In genomic region chr14:30169455-30169854, GRCm38 (mm10) we compare ENCODE assay signal across 21 mouse cellular contexts.
A peak's percentile ranks its signal among the peaks of the same experiment; 100 is the strongest.
DNase-seq lines count a peak whose midpoint lies in the region; ATAC-seq and TF ChIP-seq lines count a peak whose summit lies in the region.
"Had no signal": no experiment of that assay in that cellular context is flagged by ENCODE, and none has a peak within 500 bp of the region (broad histone marks: within the 10 kb centered on the region; RNA-seq: fewer than 3 reads in every experiment).

No protein-coding gene starts in this region.

- TF ChIP-seq CTCF in MEL (IDR thresholded peaks at IDR 0.05 in 2 of 3, conservative IDR thresholded peaks at IDR 0.05 in 1 of 3; ENCODE audit: control insufficient read depth in 1 of 3, insufficient read depth in 1 of 3, low read depth in 2 of 3, low read length in 3 of 3, poor library complexity in 1 of 3, severe bottlenecking in 1 of 3) = no peak

- H3K9ac ChIP-seq in kidney, embryonic 15.5 days = no peak overlapping the region
- peak overlapping the region; percentile 12; the same call in 1 of the 2 replicates for H3K9ac ChIP-seq in MEL (ENCODE audit: control insufficient read depth, low read depth, low read length, poor library complexity, severe bottlenecking)
- H3K9ac ChIP-seq: heart, embryonic 15.5 days; limb, embryonic 12.5 days; liver, embryonic 15.5 days; lung, embryonic 15.5 days; midbrain, embryonic 12.5 days had no signal

- H3K79me2 ChIP-seq in MEL (ENCODE audit: control insufficient read depth, insufficient read depth, low read length, poor library complexity) = no peaks in the 10 kb centered on the region

- TF ChIP-seq RAD21 in MEL (IDR thresholded peaks at IDR 0.05; ENCODE audit: low read depth, low read length) = no peak

- peaks cover 20% of the 10 kb centered on the region for H3K4me1 ChIP-seq in kidney, embryonic 15.5 days
- H3K4me1 ChIP-seq in MEL (ENCODE audit: control insufficient read depth in 1 of 2, insufficient read depth in 2 of 2, low read length in 2 of 2) = peaks cover 4 to 22% of the 10 kb centered on the region in 2 experiments
- H3K4me1 ChIP-seq: lung, embryonic 15.5 days had no signal

- ATAC-seq in kidney, embryonic 15.5 days (replicated peaks; ENCODE audit: low FRiP score) = no peak
- ATAC-seq in common myeloid progenitor, adult 5-6 weeks (replicated peaks; ENCODE audit: low read depth, poor library complexity, severe bottlenecking) = peak; percentile 90
- ATAC-seq in megakaryocyte-erythroid progenitor cell, adult 5-6 weeks (replicated peaks; ENCODE audit: low FRiP score, low TSS enrichment, poor library complexity, severe bottlenecking) = peak; percentile 73
- ATAC-seq: forebrain, embryonic 16.5 days; hindbrain, postnatal 0 days; intestine, embryonic 16.5 days had no signal

- 0 out of 2 replicates have a peak overlapping the region, but pooled peaks have one; percentile 25 for H3K27ac ChIP-seq in kidney, embryonic 15.5 days
- H3K27ac ChIP-seq in MEL (ENCODE audit: control insufficient read depth, low read depth, low read length) = peak overlapping the region; percentile 9; the same call in 1 of the 2 replicates
- H3K27ac ChIP-seq: forebrain, embryonic 10.5 days; heart, embryonic 15.5 days; hindbrain, embryonic 10.5 days; hindbrain, postnatal 0 days; limb, embryonic 12.5 days; liver, embryonic 15.5 days; lung, embryonic 15.5 days; midbrain, embryonic 12.5 days had no signal

- H3K4me2 ChIP-seq in kidney, embryonic 15.5 days = no peak overlapping the region
- H3K4me2 ChIP-seq: heart, embryonic 15.5 days; limb, embryonic 12.5 days; liver, embryonic 15.5 days; lung, embryonic 15.5 days; midbrain, embryonic 12.5 days had no signal

- no peak overlapping the region for H3K4me3 ChIP-seq in kidney, embryonic 15.5 days (replicated peaks)
- no peak overlapping the region for H3K4me3 ChIP-seq in MEL (ENCODE audit: control insufficient read depth in 1 of 2, insufficient read depth in 1 of 2, low read depth in 2 of 2, low read length in 2 of 2)
- H3K4me3 ChIP-seq: forebrain, embryonic 10.5 days; heart, embryonic 15.5 days; hindbrain, embryonic 10.5 days; limb, embryonic 12.5 days; liver, embryonic 15.5 days; lung, embryonic 15.5 days; midbrain, embryonic 12.5 days had no signal

- no peaks in the 10 kb centered on the region for H3K36me3 ChIP-seq in kidney, embryonic 15.5 days
- H3K36me3 ChIP-seq in MEL (ENCODE audit: control insufficient read depth in 1 of 2, insufficient read depth in 2 of 2, low read length in 2 of 2) = peaks cover 0 to 15% of the 10 kb centered on the region in 2 experiments; a peak in 2 of 4 replicates
- H3K36me3 ChIP-seq: forebrain, embryonic 10.5 days; heart, embryonic 15.5 days; hindbrain, embryonic 10.5 days; limb, embryonic 12.5 days; liver, embryonic 15.5 days; lung, embryonic 15.5 days; midbrain, embryonic 12.5 days had no signal

- 61% methylated on average over 5 of the region's 5 CpGs for WGBS in kidney, embryonic 15.5 days

- no peaks in the 10 kb centered on the region for H3K9me3 ChIP-seq in kidney, embryonic 15.5 days (replicated peaks)
- H3K9me3 ChIP-seq in MEL (replicated peaks; ENCODE audit: insufficient read depth, low read length) = no peaks in the 10 kb centered on the region
- H3K9me3 ChIP-seq: forebrain, embryonic 10.5 days; heart, embryonic 15.5 days; hindbrain, embryonic 10.5 days; limb, embryonic 12.5 days; liver, embryonic 15.5 days; lung, embryonic 15.5 days; midbrain, embryonic 12.5 days had no signal

- peak; percentile 58 to 77; a peak in 3 of 4 replicates for TF ChIP-seq EP300 in MEL (IDR thresholded peaks at IDR 0.05; ENCODE audit: low read depth in 1 of 2, low read length in 2 of 2)

- H3K27me3 ChIP-seq in kidney, embryonic 15.5 days = no peaks in the 10 kb centered on the region
- no peaks in the 10 kb centered on the region for H3K27me3 ChIP-seq in MEL (ENCODE audit: control insufficient read depth in 1 of 2, insufficient read depth in 2 of 2, low read length in 2 of 2)
- H3K27me3 ChIP-seq: heart, embryonic 15.5 days; limb, embryonic 12.5 days; liver, embryonic 15.5 days; lung, embryonic 15.5 days; midbrain, embryonic 12.5 days had no signal

- TF ChIP-seq POLR2A in MEL (IDR thresholded peaks at IDR 0.05; ENCODE audit: control insufficient read depth in 1 of 2, insufficient read depth in 1 of 2, low read depth in 1 of 2, low read length in 2 of 2, poor library complexity in 1 of 2) = no peak

- DNase-seq in kidney, adult 8-10 months = no peak
- DNase-seq in MEL (ENCODE audit: low read depth, low spot score) = peak; percentile 77
- no peak for DNase-seq in retina, embryonic 14.5 days (ENCODE audit: low spot score)
- DNase-seq in right cerebral cortex, postnatal 14 days = no peak
- DNase-seq: gastrocnemius, postnatal 10 days; heart, adult 18-20 months; lung, postnatal 4 days; right cerebral cortex, postnatal 25 days had no signal

TF ChIP-seq in MEL, 35 proteins besides CTCF, POLR2A, EP300 and RAD21:
- TF ChIP-seq CHD2 (IDR thresholded peaks at IDR 0.05; ENCODE audit: low read length) (no peak), MAZ (IDR thresholded peaks at IDR 0.05; ENCODE audit: low read depth, low read length) (peak; percentile 75; the same call in 1 of the 2 replicates), TCF12 (IDR thresholded peaks at IDR 0.05; ENCODE audit: low read depth, low read length) (peak; percentile 60; the same call in 1 of the 2 replicates), USF2 (IDR thresholded peaks at IDR 0.05; ENCODE audit: borderline replicate concordance in 1 of 2, insufficient read depth in 1 of 2, low read depth in 1 of 2, low read length in 2 of 2) (no peak), GABPA (IDR thresholded peaks at IDR 0.05; ENCODE audit: low read depth, low read length) (no peak), MXI1 (IDR thresholded peaks at IDR 0.05; ENCODE audit: low read depth, low read length) (peak; percentile 40; the same call in 1 of the 2 replicates), TBP (IDR thresholded peaks at IDR 0.05; ENCODE audit: low read depth, low read length) (peak; percentile 46; the same call in 1 of the 2 replicates), RCOR1 (IDR thresholded peaks at IDR 0.05; ENCODE audit: low read depth, low read length) (peak; percentile 58), GATA1 (IDR thresholded peaks at IDR 0.05; ENCODE audit: low read depth, low read length) (peak; percentile 68), JUND (IDR thresholded peaks at IDR 0.05; ENCODE audit: low read depth, low read length) (no peak), SIN3A (IDR thresholded peaks at IDR 0.05; ENCODE audit: low read length) (peak; percentile 65; the same call in 1 of the 2 replicates), ETS1 (IDR thresholded peaks at IDR 0.05; ENCODE audit: low read depth, low read length) (peak; percentile 67)
